Mouse (Mus musculus): ENCODE data around the gene Clic4. TPM values are rescaled to one million over a fixed set of nuclear protein-coding genes. Genes with fewer than 3 reads are reported as not detected.
"Not testable (repeated sequence)": the region's sequence is repeated elsewhere in the genome, so short reads cannot be mapped to it uniquely, and the experiment has no call there.

Clic4 gene
- total RNA-seq, 2 experiments from 2014 or later, result 83.9 to 96.2 TPM

GRCm38 (mm10) chr4:135192841-135193240, 79.8 kb downstream of the Clic4 start:
- no peak for DNase-seq (ENCODE audit: low spot score in 2 of 2)

GRCm38 (mm10) chr4:135191604-135192003, 81.0 kb downstream of the Clic4 start:
- DNase-seq (ENCODE audit: low spot score in 2 of 2), result no peak

GRCm38 (mm10) chr4:135191185-135191584, 81.4 kb downstream of the Clic4 start:
- no peak for DNase-seq (ENCODE audit: low spot score in 2 of 2)

- no peak for DNase-seq (ENCODE audit: low spot score in 2 of 2)
Observed at GRCm38 (mm10) chr4:135190364-135190763, 82.2 kb downstream of the Clic4 start.

GRCm38 (mm10) chr4:135189452-135190008, 83.1 kb downstream of the Clic4 start:
- no peak for DNase-seq (ENCODE audit: low spot score in 2 of 2)

- not testable (repeated sequence) for DNase-seq (ENCODE audit: low spot score in 2 of 2)
Observed at GRCm38 (mm10) chr4:135184277-135184676, 88.3 kb downstream of the Clic4 start.

GRCm38 (mm10) chr4:135181819-135182218, 90.8 kb downstream of the Clic4 start:
- no peak for DNase-seq (ENCODE audit: low spot score in 2 of 2)

GRCm38 (mm10) chr4:135179077-135179481, 93.5 kb downstream of the Clic4 start:
- no peak for DNase-seq (ENCODE audit: low spot score in 2 of 2)

- no peak for DNase-seq (ENCODE audit: low spot score in 2 of 2)
Observed at GRCm38 (mm10) chr4:135177568-135177967, 95.0 kb downstream of the Clic4 start.

- no peak for DNase-seq (ENCODE audit: low spot score in 2 of 2)
Observed at GRCm38 (mm10) chr4:135175406-135176120, 97.1 kb downstream of the Clic4 start.

- DNase-seq (ENCODE audit: low spot score in 2 of 2), result no peak
Observed at GRCm38 (mm10) chr4:135171304-135171875, 101.2 kb downstream of the Clic4 start.

GRCm38 (mm10) chr4:135169501-135169900, 103.1 kb downstream of the Clic4 start:
- no peak for DNase-seq (ENCODE audit: low spot score in 2 of 2)

GRCm38 (mm10) chr4:135169096-135169495, 103.5 kb downstream of the Clic4 start:
- DNase-seq (ENCODE audit: low spot score in 2 of 2), result no peak

- DNase-seq (ENCODE audit: low spot score in 2 of 2), result no peak
Observed at GRCm38 (mm10) chr4:135167816-135168527, 104.6 kb downstream of the Clic4 start.

- DNase-seq (ENCODE audit: low spot score in 2 of 2), result no peak
Observed at GRCm38 (mm10) chr4:135166413-135167225, 106.0 kb downstream of the Clic4 start.

GRCm38 (mm10) chr4:135165761-135166160, 106.9 kb downstream of the Clic4 start:
- DNase-seq (ENCODE audit: low spot score in 2 of 2), result no peak

Other genes with a start within 250 kb of the Clic4 start
- gene Runx3, start 152.2 kb downstream of the Clic4 start, total RNA-seq (2021), result 1 to 10 TPM; 1.3 to 1.7 TPM
- 100 to 1,000 TPM; 197 to 232 TPM for gene Srrm1, start 80.5 kb upstream of the Clic4 start, total RNA-seq (2021)
- gene Ncmap, start 125.4 kb upstream of the Clic4 start, total RNA-seq (2021), result 1 to 10 TPM in 1 of 2 experiments, under 1 TPM in 1; 0.93 to 1.2 TPM
- 10 to 100 TPM; 22.3 to 26.7 TPM for gene Rcan3, start 161.0 kb upstream of the Clic4 start, total RNA-seq (2021)
- under 1 TPM; 0.59 to 0.67 TPM for gene Stpg1, start 222.0 kb upstream of the Clic4 start, total RNA-seq (2021)
- gene Nipal3, start 222.2 kb upstream of the Clic4 start, total RNA-seq (2021), result 10 to 100 TPM; 14.0 to 24.1 TPM

Data from adrenal gland, postnatal 4 days (tissue).